Mouse (Mus musculus) intestine, postnatal 0 days (tissue): Measurements from ENCODE around the gene Mup6. TPM values are rescaled to one million over a fixed set of nuclear protein-coding genes. Genes with fewer than 3 reads are reported as not detected.
"Not testable (repeated sequence)": the region's sequence is repeated elsewhere in the genome, so short reads cannot be mapped to it uniquely, and the experiment has no call there.

ENCODE experiments used
- ATAC-seq: fragments of 200-750 bp; cut with Nextera tagmentation; 2 replicates; pipeline ENCODE4 v1.8.0; 2017; ENCODE audit warnings: mild to moderate bottlenecking, moderate TSS enrichment, moderate library complexity
- H3K27ac ChIP-seq: fragments of 300-500 bp; sonication (generic); 2 replicates; pipeline ENCODE4 v1.5.1; 2014; ENCODE audit warnings: mild to moderate bottlenecking, low read depth, low read length, moderate library complexity
- H3K27me3 ChIP-seq: fragments of 300-500 bp; sonication (generic); replicated peaks from 2 replicates; pipeline ENCODE4 v1.6.1; 2014; ENCODE audit warnings: low read length, mixed read lengths; ENCODE audit not compliant: control insufficient read depth, insufficient read depth
- H3K36me3 ChIP-seq: fragments of 300-500 bp; sonication (generic); 2 replicates; pipeline ENCODE4 v1.6.1; 2014; ENCODE audit warnings: mild to moderate bottlenecking, moderate library complexity; ENCODE audit not compliant: control insufficient read depth, insufficient read depth
- H3K4me1 ChIP-seq: fragments of 300-500 bp; sonication (generic); replicated peaks from 2 replicates; pipeline ENCODE4 v1.6.1; 2014; ENCODE audit warnings: antibody characterized with exemption, low read length, mixed read lengths; ENCODE audit not compliant: control insufficient read depth, insufficient read depth
- H3K4me2 ChIP-seq: fragments of 300-500 bp; sonication (generic); replicated peaks from 2 replicates; pipeline ENCODE4 v1.6.1; 2014; ENCODE audit warnings: low read depth, mild to moderate bottlenecking, moderate library complexity
- H3K4me3 ChIP-seq: fragments of 300-500 bp; sonication (generic); 2 replicates; pipeline ENCODE4 v1.5.1; 2014; ENCODE audit warnings: low read depth, low read length
- H3K9ac ChIP-seq: fragments of 300-500 bp; sonication (generic); 2 replicates; pipeline ENCODE4 v1.6.1; 2014; ENCODE audit warnings: mild to moderate bottlenecking, low read depth, low read length
- H3K9me3 ChIP-seq: fragments of 300-500 bp; sonication (generic); 2 replicates; pipeline ENCODE4 v1.6.1; 2016; ENCODE audit warnings: mixed run types; ENCODE audit not compliant: control insufficient read depth
- CTCF ChIP-seq: sonication (generic); IDR thresholded peaks from 2 replicates; pipeline ENCODE4 v1.5.1; 2016; ENCODE audit warnings: low read depth, mild to moderate bottlenecking, control low read depth, antibody characterized with exemption, moderate library complexity
- WGBS: fragments of 180-500 bp; shearing (Covaris S2); extraction: QIAGEN DNeasy Blood & Tissue Kit; methylation state at CpG from one replicate; pipeline ENCODE4 v1.1.7; 2014; 5-methylcytosine and 5-hydroxymethylcytosine counted together
- polyA plus RNA-seq: library from polyadenylated mRNA; unstranded; fragments of >200 nt; fragmentation: Nextera tagmentation; extraction: Ambion mirVana; gene quantifications from 2 replicates; pipeline ENCODE4 v1.2.1, GENCODE M21; 2015

The Mup6 gene
- polyA plus RNA-seq, 1 experiment from 2014 or later, result not detected

- Histone ChIP-seq H3K9me3 (no peaks in the 10 kb centered on the region), H3K4me1 (no peaks in the 10 kb centered on the region), H3K9ac (no peak overlapping the region), H3K36me3 (no peaks in the 10 kb centered on the region), H3K27me3 (no peaks in the 10 kb centered on the region), H3K27ac (no peak overlapping the region), H3K4me3 (no peak overlapping the region), H3K4me2 (no peak overlapping the region)
- peak; percentile 58 for ATAC-seq
- 58% methylated on average over 6 of the region's 6 CpGs for WGBS
- peak; percentile 54 for TF ChIP-seq CTCF
Measured at GRCm38 (mm10) chr4:59932505-59933281, 31.4 kb upstream of the Mup6 start.

GRCm38 (mm10) chr4:59937543-59937942 lies 26.6 kb upstream of the Mup6 start:
- Histone ChIP-seq H3K9ac (no peak overlapping the region), H3K27me3 (no peaks in the 10 kb centered on the region), H3K4me2 (no peak overlapping the region), H3K9me3 (no peaks in the 10 kb centered on the region), H3K4me1 (no peaks in the 10 kb centered on the region), H3K4me3 (no peak overlapping the region), H3K36me3 (no peaks in the 10 kb centered on the region), H3K27ac (no peak overlapping the region)
- no peak for TF ChIP-seq CTCF
- 51% methylated on average over 2 of the region's 2 CpGs for WGBS
- ATAC-seq, result peak; percentile 90

- WGBS, result 80% methylated on average over 3 of the region's 3 CpGs
- no peak for ATAC-seq
Measured at GRCm38 (mm10) chr4:59960610-59961009, 3.5 kb upstream of the Mup6 start, which contains the start of gene Mup4. Gene Mup4, minus strand, starts transcription at chr4:59960710.

GRCm38 (mm10) chr4:59997894-59998293 lies 33.8 kb downstream of the Mup6 start:
- H3K4me2 ChIP-seq, H3K9me3 ChIP-seq, H3K4me1 ChIP-seq, H3K27me3 ChIP-seq, H3K36me3 ChIP-seq, H3K4me3 ChIP-seq, ATAC-seq, H3K9ac ChIP-seq, H3K27ac ChIP-seq: not testable (repeated sequence)

More at GRCm38 (mm10) chr4:59960610-59961009, 3.5 kb upstream of the Mup6 start, which contains the start of gene Mup4:
- Histone ChIP-seq H3K27ac (no peak within 1 kb of the TSS), H3K27me3 (no peaks in the 10 kb centered on the region), H3K4me1 (no peaks in the 10 kb centered on the region), H3K9me3 (no peaks in the 10 kb centered on the region), H3K9ac (no peak within 1 kb of the TSS), H3K4me3 (no peak within 1 kb of the TSS), H3K4me2 (no peak within 1 kb of the TSS), H3K36me3 (no peaks in the 10 kb centered on the region)
- no peak for TF ChIP-seq CTCF

GRCm38 (mm10) chr4:60020141-60020540 lies 56.0 kb downstream of the Mup6 start:
- not testable (repeated sequence) for H3K4me3 ChIP-seq, ATAC-seq, H3K27me3 ChIP-seq, H3K9ac ChIP-seq, H3K4me1 ChIP-seq, H3K27ac ChIP-seq, H3K36me3 ChIP-seq, H3K4me2 ChIP-seq, H3K9me3 ChIP-seq
- WGBS, result 84% methylated on average over 7 of the region's 7 CpGs

- 70% methylated on average over 12 of the region's 13 CpGs for WGBS
- not testable (repeated sequence) for H3K36me3 ChIP-seq, ATAC-seq, H3K4me1 ChIP-seq, H3K4me3 ChIP-seq, H3K9me3 ChIP-seq, H3K27ac ChIP-seq, H3K27me3 ChIP-seq, H3K4me2 ChIP-seq, H3K9ac ChIP-seq
Measured at GRCm38 (mm10) chr4:60029334-60030111, 65.4 kb downstream of the Mup6 start.

Other genes with a start within 250 kb of the Mup6 start
- 16.7 and 17.0 TPM in 2 replicates for gene Inip, start 162.7 kb upstream of the Mup6 start, polyA plus RNA-seq
- gene Snx30, start 158.5 kb upstream of the Mup6 start, polyA plus RNA-seq, result 5.1 and 5.7 TPM in 2 replicates
- gene Slc46a2, start 49.2 kb upstream of the Mup6 start, polyA plus RNA-seq, result not detected in 2 replicates
- not detected in 2 replicates for gene Mup4, start 3.6 kb upstream of the Mup6 start, polyA plus RNA-seq
- gene Mup7, start 106.2 kb downstream of the Mup6 start, polyA plus RNA-seq, result not detected in 2 replicates
- gene Mup2, start 190.0 kb downstream of the Mup6 start, polyA plus RNA-seq, result not detected in 2 replicates